Mouse (Mus musculus) embryo, embryonic 11 days (tissue): ENCODE measurements around the gene Naa30.
"Not testable (repeated sequence)": the region's sequence is repeated elsewhere in the genome, so short reads cannot be mapped to it uniquely, and the experiment has no call there.

ENCODE experiments used
- DNase-seq: peaks from one replicate; pipeline ENCODE4 v3.0.0-alpha.2; 2015

Gene Naa30

GRCm38 (mm10) chr14:49171867-49172581 is at the start of gene Naa30:
Gene Naa30 (plus strand): TSS chr14:49172226.
- peak; percentile 98 for DNase-seq

DNA sequence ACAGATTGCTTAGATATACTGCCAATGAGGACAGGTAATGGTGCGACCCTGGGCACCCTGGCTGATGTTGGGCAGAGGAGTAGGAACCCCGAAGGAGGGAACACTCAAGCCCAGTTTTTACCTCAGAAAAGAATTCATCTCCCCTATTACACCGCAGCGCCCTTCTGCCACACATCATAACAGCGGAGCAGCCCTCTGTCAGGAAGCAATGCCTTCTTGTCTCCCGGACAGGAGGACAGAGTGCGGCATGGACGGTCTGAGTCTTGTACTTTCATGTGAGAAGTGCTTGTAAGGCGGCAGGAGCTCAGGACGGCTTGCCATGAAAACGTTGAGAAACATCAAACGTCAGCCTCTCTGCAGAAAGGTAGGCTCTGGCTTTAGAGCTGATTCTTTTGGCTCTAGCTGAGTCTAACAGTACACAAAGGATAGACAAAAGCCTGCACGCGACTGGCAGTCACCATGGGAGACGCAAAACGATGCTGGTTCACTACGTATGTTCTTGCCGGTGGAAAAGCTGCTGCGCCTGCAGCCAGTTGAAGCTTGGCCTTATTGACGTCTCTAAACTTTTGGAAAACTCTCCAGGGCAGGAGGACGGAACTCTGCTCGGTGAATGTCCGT is 44.8 kb upstream of the Naa30 start:
- DNase-seq, result peak; percentile 34

DNA sequence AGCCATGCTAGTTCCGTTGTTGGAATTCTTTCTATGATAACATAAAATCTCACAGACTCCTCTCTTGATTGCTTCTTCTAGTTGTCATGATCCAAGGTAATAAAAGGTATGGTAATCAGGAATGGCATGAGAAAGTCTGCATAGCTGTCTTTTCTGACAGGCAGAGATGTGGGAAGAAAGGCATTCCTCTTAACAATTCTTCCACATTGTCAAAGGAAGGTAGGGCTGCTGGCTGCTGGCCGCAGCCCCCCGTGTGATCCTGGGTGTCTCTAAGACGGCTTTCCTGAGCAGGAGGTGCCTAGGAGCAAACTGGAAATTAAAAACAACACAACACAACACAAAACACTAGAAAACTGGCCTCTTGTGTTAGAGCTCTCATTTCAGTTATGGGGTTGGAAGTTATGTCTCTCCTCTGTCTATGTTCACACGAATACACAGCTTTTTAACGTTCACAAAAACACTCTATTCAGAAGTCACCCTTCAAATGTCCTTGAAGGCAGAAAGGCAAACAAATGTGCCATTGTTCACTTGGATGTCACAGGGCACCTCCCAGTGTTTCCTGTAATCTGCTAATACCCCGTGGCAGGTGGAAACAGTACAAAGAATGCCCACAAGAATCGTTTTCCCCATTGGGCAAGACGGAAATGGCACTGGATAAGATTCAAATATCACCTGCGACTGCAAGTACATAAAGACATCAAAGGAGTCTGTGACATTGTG is 43.3 kb upstream of the Naa30 start:
- no peak for DNase-seq

DNA sequence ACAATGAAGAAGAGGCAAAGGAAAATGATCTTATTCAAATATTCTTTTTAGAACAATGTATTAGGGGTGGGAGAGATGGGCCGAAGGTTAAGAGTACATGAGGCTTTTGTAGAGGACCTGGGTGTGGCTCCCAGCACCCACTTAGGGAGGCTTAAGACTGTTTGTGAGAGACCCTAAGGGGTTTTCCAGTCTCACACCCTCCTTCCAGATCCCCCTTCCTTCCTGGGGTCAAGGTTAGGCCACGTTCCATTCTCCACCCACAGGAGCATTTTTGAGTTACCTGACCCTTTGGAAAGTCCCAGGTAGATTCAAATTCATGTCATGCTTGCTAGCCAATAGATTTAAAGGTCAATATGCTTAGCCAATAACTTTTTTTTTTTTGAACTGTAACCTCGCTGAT is 39.6 kb upstream of the Naa30 start:
- DNase-seq, result no peak

DNA sequence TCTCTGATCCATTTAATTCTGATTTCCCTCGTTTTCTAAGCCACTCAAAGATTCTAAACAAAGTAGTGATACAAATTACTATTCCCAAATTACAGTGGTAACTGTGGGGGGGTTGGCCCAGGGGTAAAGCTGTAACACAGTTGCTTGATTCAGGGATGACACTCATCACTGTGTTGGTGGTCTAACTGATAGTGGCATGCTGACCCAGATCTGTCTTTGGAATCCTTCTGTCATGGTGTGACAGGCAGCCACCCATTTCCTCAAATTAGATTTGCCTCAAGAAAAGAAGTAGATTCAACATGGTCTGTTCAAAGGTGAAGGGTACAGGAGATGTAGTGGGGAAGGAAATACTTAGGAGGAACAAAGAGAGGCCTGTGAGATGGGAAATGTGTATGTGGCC is 33.9 kb upstream of the Naa30 start:
- no peak for DNase-seq

DNA sequence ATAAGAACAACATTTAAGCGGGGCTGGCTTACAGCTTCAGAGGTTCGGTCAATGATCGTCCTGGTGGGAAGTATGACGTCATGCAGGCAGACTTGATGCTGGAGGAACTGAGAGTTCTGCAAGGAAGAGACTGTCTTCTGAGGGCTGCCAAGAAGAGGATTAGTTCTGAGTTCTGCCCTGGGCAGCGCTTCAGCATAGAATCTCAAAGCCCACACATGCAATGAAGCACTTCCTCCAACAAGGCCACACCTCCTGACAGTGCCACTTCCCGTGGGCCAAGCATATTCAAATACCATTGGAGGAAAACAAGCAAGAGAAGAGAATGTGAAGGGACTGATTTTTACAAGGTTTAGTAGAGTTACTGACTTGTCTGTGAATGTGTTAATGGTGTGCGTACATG is 31.3 kb upstream of the Naa30 start:
- DNase-seq, result no peak

GRCm38 (mm10) chr14:49153801-49154200 is 18.2 kb upstream of the Naa30 start:
- DNase-seq, result peak; percentile 78

GRCm38 (mm10) chr14:49155572-49155971 is 16.5 kb upstream of the Naa30 start:
- DNase-seq, result peak; percentile 18

DNA sequence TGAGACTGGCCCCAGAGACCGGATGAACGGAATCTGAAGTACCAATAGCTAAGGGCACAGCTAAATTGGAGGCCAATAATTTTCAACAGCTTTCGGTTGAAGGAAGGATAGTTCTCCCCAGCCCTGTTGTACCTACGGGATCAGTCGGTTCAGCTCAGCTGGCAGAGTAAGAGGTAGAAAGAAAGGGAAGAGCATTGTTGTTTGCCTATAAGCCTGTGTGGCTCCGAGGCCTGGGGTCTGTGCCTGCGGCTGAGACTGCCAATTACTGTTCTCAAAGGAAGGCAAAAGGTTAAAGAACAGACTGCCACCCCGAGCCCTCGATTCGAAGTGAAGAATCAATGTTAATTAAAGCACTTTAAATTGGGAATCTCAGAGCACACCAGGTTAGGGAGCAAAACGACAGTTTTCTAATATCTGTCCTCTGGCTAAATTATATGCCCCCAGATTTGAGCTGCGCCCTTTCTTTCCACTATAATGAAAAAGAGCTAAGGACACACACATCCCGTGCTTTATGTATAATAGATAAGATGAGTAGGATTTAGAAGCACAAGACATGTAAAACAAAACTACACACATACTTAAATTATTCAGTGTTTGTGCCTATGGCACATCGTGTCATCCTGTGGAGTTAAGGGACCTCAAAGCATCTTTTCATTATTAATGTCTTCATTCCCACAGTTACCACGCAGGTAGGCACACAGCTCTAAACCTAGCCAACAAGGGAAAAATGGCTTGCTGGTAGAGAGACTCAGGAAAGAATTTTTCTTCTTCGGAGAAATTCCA is 13.7 kb upstream of the Naa30 start:
- DNase-seq, result no peak

GRCm38 (mm10) chr14:49171286-49171685 is 740 bp upstream of the Naa30 start:
- DNase-seq, result no peak

DNA sequence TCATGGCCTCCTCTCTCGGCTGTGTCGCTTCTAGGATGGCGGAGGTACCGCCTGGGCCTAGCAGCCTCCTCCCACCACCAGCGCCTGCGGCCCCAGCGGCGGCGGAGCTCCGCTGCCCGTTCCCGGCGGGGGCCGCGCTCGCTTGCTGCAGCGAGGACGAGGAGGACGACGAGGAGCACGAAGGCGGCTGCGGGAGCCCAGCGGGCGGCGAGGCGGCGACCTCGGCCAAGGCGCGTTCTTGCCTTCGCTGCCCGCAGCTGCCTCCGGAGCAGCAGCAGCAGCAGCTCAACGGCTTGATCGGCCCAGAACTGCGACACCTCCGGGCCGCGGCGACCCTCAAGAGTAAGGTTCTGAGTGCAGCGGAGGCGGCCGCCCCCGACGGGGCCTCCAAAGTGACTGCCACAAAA is 559 bp downstream of the Naa30 start:
- DNase-seq, result peak; percentile 70

GRCm38 (mm10) chr14:49173290-49174135 is 1.5 kb downstream of the Naa30 start:
- no peak for DNase-seq

- no peak for DNase-seq
Measured at GRCm38 (mm10) chr14:49179736-49180135, 7.7 kb downstream of the Naa30 start.

DNA sequence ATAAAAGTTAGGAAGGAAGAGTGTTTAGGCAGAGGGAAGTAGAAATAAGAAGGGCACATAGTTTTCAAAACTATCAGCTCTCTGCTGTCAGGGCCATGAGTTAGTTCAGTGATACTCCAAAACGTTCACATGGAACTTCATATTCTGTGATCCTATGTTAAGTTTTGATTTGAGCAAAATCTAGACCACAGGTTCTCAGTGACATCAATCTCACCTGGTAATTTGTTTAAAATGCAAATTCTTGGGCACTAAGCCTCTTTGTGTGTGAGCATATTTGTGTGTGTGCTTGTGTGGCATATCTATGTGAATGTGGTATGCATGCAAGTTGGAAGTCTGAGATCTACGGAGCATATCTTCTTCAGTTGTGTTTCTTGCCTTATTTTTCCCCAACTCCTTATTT is 14.2 kb downstream of the Naa30 start:
- no peak for DNase-seq

DNA sequence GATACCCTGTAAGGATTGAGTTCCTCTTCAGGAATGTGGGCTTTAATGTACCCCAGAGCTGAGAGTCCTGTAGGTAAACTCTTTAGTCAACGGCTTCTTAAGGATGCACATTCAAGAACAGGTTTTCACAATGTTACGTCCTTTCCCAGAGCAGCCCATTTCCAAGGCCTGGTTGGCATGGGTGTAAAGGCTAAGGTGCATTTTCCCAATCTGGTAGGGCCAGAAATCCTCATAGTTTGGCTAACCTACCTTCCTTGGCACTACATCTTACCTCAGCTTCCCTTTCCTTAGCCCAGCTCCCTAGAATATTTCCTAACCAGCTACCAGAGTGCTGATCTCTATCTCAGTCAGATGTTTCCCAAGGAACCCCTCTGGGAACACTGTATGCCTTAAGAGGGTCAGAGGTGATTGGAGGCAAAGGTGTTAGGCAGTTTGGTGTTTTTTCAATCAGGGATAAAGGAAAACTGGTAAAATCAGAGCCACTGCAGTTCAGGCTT is 25.1 kb downstream of the Naa30 start:
- no peak for DNase-seq

DNA sequence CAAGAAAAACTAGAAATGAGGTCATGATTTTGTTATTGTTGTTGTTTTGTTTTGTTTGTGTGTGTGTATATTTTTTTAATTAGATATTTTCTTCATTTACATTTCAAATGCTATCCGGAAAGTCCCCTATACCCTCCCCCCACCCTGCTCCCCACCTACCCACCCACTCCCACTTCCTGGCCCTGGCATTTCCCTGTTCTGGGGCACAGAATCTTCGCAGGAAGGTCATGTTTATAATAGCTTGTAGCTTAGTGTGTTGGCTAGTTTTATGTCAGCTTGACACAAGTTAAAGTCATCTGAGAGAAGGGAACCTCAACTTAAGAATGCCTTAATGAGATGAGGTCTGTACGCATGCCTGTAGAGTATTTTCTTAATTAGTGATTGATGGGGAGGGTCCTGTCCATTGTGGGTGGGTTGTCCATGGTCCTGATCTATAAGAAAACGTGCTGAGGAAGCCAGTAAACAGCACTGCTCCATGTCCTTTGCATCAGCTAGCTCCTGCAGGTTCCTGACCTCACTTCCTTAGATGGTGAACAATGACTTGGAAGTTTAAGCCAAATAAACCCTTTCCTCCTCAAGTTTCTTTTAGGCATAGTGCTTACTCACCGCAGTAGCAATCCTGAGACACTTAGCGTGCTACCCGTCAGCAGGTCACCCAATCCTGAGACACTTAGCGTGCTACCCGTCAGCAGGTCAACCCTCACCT is 29.2 kb downstream of the Naa30 start:
- DNase-seq, result peak; percentile 6

- DNase-seq, result not testable (repeated sequence)
Measured at GRCm38 (mm10) chr14:49210215-49210614, 38.2 kb downstream of the Naa30 start.

- DNase-seq, result no peak
Measured at GRCm38 (mm10) chr14:49218677-49219076, 46.7 kb downstream of the Naa30 start.

GRCm38 (mm10) chr14:49219466-49220022 is 47.5 kb downstream of the Naa30 start:
- DNase-seq, result not testable (repeated sequence)

DNA sequence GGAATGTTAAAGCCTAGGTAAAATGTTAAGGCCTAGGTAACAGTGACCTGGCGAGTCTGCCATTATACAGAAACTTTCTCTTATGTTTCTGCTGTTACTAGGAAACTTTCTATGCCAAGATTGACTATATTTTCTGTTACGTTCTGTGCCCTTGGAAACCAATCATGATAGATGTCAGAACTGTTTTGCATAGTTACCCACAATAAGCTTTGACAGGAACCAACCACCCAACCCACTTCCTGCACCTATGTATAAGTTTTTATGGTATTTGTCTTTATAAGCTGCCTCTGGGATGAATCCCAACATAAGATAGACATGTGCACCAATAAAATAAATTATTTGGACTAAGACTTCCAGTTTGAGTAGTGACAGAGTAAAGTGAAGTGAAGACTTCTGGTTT is 49.7 kb downstream of the Naa30 start:
- no peak for DNase-seq

- no peak for DNase-seq
Measured at GRCm38 (mm10) chr14:49226471-49226870, 54.4 kb downstream of the Naa30 start.
